Mouse (Mus musculus): ENCODE measurements at regions not wholly inside any gene's neighbourhood (a gene's known extent, or its start where the extent isn't known, plus 50 kb on each side); places are given as distances from the start of the nearest gene placed in this dataset.

DNA sequence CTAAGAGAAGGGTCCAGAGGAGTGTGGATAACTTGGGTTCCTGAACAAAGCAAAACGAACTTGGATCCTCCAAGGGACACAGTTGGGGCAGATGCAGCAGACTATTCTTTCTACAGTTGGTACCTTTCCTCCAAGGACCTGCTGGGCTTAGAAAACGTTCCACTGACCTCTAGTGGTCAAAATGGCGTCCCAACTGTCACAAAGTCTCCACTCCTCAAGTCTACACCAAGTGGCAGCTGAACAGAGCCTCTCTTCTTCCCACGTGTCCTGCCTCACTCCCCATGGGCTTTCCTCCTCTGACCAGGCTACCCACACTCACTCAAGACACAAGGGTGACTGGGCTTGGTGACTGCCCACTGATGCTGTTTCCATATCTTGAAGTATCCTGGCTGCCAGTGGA is 67.1 kb upstream of the Parp11 start:
- no peak for DNase-seq (ENCODE audit: low spot score in 2 of 2)

DNA sequence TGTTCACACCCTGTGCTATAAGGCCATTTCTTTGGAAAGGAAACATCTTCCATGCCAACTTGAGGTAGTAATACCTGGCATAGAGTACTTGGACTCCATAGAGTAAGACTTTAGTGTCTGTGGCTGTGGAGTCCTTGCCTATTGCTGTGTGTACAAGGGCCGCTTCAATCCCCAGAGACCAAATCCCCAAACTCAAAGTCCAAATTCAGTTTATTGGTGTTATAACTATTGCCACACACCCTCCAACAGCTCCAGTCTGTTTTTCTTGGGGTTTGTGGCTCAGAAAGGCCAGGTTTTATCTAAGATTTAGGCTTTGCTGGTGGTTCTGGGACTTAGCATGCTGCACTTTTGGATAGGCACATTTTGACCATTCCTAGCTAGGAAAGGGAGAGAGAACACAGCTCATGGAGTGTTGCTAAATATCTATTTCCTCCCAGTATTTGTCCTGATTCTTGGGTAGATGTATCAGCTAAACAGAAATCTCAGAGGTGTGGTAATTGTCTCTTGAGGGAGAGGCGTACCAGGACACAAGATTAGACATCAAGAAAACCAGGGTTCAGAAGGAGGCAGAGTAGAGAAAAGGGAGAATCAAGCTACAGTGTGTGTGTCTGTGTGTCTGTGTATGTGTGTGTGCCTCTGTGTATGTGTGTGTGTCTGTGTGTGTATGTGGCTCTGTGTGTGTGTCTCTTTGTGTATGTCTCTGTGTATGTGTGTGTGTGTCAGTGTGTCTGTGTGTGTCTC is 65.3 kb upstream of the Parp11 start:
- no peak for DNase-seq (ENCODE audit: low spot score in 2 of 2)

DNA sequence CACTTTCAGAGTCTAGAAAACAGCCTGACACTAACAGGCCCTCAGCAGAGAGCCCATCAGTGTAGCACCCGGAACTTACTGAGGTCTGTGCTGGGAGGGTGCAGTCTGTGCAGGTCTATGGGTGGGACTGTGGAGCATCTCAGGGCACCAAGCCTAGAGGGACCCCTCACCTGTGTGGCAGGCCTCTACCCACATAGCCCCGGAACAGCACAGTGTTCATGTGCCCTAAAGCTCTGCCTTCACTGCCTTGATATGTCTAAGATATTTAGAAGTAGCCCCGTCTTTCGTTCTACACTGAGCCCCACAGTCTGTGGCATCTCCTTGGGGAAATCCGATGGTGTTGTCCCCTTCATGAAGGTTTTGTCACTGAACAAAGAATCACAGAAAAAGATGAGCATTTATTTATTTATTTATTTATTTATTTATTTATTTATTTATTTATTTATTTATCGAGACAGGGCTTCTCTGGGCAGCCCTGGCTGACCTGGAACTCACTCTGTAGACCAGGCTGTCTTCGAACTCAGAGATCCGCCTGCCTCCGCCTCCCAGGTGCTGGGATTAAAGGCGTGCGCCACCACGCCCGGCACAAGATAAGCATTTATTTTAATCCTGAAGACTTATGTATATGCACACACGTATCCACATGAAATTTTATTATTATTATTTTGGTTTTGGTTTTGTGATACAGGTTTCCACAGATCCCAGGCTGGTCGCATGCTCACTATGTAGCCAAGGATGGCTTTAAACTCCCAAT is 55.2 kb upstream of the Parp11 start:
- DNase-seq (ENCODE audit: low spot score in 2 of 2): no peak

DNA sequence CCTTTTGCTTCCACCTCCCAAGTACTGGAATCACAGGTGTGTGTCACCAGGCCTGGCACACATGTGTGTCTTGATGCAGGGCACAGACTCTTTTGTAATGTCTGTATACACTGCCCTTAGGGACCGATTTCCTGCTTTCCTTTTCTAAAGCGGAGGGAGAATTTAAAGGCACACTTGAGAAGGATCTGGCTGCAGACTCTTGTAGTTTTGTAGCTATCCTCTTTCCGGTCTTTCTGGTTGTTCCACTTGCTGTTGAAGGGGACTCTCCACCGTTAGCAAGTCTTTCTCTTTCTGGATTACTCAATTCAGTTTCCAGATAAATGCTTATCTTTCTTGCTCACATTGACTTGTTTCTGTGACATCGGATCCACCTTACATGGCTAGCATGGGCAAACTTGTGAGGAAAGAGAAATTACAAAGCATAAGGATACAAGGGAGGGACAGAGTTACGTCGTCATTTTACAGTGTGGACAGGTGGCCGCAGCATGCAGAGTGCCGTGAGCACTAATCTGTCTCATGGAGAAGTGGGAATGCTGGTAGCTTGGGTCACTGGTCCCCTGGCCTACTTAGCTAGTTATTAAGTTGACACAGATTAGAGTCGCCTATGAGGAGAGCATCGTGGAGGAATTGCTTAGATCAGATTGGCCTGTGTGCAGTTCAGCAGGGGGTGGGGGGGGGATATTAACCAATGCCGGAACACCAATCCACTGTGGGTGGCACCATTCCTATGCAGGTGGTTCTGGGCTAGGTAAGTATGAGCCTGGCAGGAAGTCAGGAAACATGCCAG is 54.4 kb upstream of the Parp11 start:
- no peak for DNase-seq (ENCODE audit: low spot score in 2 of 2)

DNA sequence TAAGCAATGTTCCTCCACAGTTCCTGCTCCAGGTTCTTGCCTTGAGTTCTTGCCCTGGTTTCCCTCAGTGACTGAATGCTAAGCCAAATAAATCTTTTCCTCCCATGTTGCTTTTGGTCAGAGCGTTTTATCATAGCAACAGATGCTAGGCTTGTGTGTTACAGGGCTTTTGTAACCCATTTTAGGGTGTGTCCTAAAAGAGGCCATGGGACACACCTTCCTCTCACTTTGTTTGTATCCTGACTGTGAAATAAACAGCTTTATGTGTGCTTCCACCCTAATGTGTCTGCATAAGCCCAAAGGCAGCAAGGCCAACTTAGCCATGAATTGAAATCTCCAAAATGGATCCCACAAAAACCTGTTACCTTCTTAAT is 53.9 kb upstream of the Parp11 start:
- no peak for DNase-seq (ENCODE audit: low spot score in 2 of 2)

DNA sequence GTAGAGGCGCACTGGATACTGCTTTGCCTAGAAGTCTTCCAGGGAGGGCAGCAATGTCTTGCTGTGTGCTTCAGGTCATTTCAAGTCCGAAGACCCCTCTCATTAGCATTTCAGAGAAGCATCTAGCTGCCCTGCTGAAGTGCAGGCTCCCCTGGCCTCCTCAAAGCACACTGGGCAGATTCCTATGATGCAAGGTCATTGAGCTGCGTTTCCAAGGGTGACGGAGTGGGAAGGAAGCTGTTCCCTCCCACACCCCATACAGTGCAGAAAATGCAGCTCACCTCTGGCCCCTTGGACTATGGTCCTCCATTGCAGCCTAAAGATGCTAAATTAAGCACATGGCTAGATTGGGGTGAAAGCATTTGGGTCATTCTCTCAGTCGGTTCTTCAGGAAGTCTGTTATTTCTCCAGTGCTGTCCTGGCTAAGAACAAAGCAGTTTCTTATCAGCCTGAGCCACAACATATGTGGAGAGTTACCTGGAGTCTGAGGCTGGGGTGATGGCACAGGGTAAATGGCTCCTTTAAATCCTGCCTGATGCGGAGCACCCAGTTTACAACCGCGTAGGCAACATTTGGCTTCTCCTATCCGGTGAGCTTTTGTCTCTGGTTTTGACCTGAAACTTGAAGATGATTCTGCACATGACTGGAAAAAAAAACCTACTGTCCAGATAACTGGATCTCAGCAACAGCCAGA is 52.6 kb upstream of the Parp11 start:
- DNase-seq (ENCODE audit: low spot score in 2 of 2): no peak

Measured in frontal cortex, postnatal 10 days (tissue).